Mouse (Mus musculus) lung, postnatal 0 days (tissue): ENCODE measurements around the gene Smg5. TPM values are rescaled to one million over a fixed set of nuclear protein-coding genes. Genes with fewer than 3 reads are reported as not detected.
"Not testable (repeated sequence)": the region's sequence is repeated elsewhere in the genome, so short reads cannot be mapped to it uniquely, and the experiment has no call there.

Experiments used
- ATAC-seq: fragments of 200-750 bp; cut with Nextera tagmentation; 2 replicates; pipeline ENCODE4 v1.8.0; 2017; ENCODE audit warnings: moderate library complexity
- DNase-seq: peaks from one replicate; pipeline ENCODE4 v3.0.0-alpha.2; 2016; ENCODE audit warnings: low spot score
- H3K27ac ChIP-seq: fragments of 300-500 bp; sonication (generic); 2 replicates; pipeline ENCODE4 v1.5.1; 2014; ENCODE audit warnings: antibody characterized with exemption, mild to moderate bottlenecking, low read length, mixed read lengths
- H3K27me3 ChIP-seq: fragments of 300-500 bp; sonication (generic); replicated peaks from 2 replicates; pipeline ENCODE4 v1.6.1; 2014; ENCODE audit warnings: low read length, mixed read lengths; ENCODE audit not compliant: insufficient read depth
- H3K36me3 ChIP-seq: fragments of 300-500 bp; sonication (generic); 2 replicates; pipeline ENCODE4 v1.6.1; 2014; ENCODE audit warnings: low read length, mixed read lengths; ENCODE audit not compliant: insufficient read depth
- H3K4me1 ChIP-seq: fragments of 300-500 bp; sonication (generic); 2 replicates; pipeline ENCODE4 v1.6.1; 2014; ENCODE audit warnings: antibody characterized with exemption, low read depth, low read length, mixed read lengths; ENCODE audit not compliant: insufficient read depth
- H3K4me2 ChIP-seq: fragments of 300-500 bp; sonication (generic); replicated peaks from 2 replicates; pipeline ENCODE4 v1.6.1; 2014; ENCODE audit warnings: low read depth, mild to moderate bottlenecking, low read length, moderate library complexity, mixed read lengths
- H3K4me3 ChIP-seq: fragments of 300-500 bp; sonication (generic); 2 replicates; pipeline ENCODE4 v1.5.1; 2014; ENCODE audit warnings: low read depth, low read length
- H3K9ac ChIP-seq: fragments of 300-500 bp; sonication (generic); replicated peaks from 2 replicates; pipeline ENCODE4 v1.6.1; 2014; ENCODE audit warnings: low read depth, mild to moderate bottlenecking
- H3K9me3 ChIP-seq: fragments of 300-500 bp; sonication (generic); 2 replicates; pipeline ENCODE4 v1.6.1; 2016; ENCODE audit warnings: low read length, mixed read lengths
- CTCF ChIP-seq: IDR thresholded peaks from 2 replicates; pipeline ENCODE4 v1.5.1; 2016; ENCODE audit warnings: antibody characterized with exemption, mild to moderate bottlenecking
- EP300 ChIP-seq: IDR thresholded peaks from 2 replicates; pipeline ENCODE4 v1.6.1; 2016; ENCODE audit warnings: antibody characterized with exemption, mild to moderate bottlenecking, control low read depth
- WGBS: fragments of 180-500 bp; shearing (Covaris S2); extraction: QIAGEN DNeasy Blood & Tissue Kit; methylation state at CpG from one replicate; pipeline ENCODE4 v1.1.7; 2014; 5-methylcytosine and 5-hydroxymethylcytosine counted together
- polyA plus RNA-seq: library from polyadenylated mRNA; unstranded; fragments of >200 nt; fragmentation: Nextera tagmentation; extraction: Ambion mirVana; gene quantifications from 2 replicates; pipeline ENCODE4 v1.2.1, GENCODE M21; 2015

Smg5 gene
- polyA plus RNA-seq, 1 experiment from 2014 or later = 19.8 TPM

DNA sequence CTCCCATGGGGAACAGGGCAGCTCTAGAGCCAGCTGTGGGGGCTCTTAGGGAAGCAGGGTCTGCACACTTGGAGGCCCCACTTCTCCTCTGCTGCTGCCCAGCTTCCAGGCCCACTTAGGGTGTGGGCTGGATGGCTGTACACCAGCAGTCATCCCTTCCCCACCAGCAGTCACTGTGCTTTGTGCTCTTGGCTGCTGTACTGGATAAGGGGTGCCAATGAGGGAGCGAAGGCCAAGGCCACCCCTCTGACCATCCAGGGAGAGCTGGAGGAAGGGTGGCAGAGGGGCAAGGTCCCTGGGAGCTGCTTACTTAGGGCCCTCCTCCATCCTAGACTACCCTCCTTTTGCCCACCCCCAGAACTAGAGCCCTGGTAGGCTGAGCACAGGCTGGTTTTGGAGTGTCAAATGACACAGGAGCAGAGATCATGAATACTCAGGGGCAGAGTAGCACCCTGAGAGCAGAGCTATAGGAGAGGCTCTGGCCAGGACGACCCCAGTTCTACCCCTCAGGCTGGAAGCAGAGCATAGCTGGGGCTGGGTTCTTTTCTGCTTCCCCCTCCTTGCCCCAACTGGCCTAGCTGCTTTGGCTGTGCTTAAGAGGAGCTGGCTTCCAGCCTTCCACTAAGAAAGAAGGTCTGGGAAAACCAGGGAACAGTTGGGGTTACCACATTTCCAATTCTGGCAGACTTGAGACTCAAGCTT, 25.7 kb downstream of the Smg5 start:
- H3K9ac ChIP-seq = no peak overlapping the region
- H3K4me1 ChIP-seq = peaks cover 5% of the 10 kb centered on the region; the same call in 1 of the 2 replicates
- TF ChIP-seq EP300 (no peak), CTCF (no peak)
- peaks cover 40% of the 10 kb centered on the region; the same call in 1 of the 2 replicates for H3K36me3 ChIP-seq
- no peak overlapping the region for H3K4me3 ChIP-seq
- ATAC-seq (no peak), DNase-seq (no peak)
- 78% methylated on average over 2 of the region's 2 CpGs for WGBS
- no peak overlapping the region for H3K4me2 ChIP-seq
- H3K9me3 ChIP-seq = no peaks in the 10 kb centered on the region
- no peak overlapping the region for H3K27ac ChIP-seq
- 0 out of 2 replicates have a peak, but pooled peaks cover 3% of the 10 kb centered on the region for H3K27me3 ChIP-seq

DNA sequence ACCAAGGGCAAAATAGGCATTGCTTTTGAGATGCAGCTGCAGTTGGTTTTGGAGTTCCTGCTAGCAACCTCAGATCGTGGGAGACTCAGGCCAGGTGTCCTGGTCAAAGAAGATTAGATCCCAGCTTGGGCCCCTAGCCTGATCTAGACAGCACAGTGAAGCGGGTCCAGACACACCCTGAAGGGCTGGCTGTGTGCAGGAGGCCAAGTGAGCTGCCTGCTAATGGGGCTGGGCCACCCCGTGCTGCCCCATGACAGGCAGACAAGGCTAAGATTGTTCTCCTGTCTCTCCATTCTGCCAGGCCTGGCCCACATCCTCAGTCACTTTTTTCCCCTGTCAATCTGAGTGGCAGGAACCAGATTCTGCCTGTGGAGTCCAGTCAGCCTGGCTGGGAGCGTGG, 27.6 kb downstream of the Smg5 start:
- Histone ChIP-seq H3K9me3 (no peaks in the 10 kb centered on the region), H3K27me3 (0 out of 2 replicates have a peak, but pooled peaks cover 3% of the 10 kb centered on the region), H3K4me3 (no peak overlapping the region), H3K4me2 (no peak overlapping the region), H3K27ac (no peak overlapping the region), H3K36me3 (peaks cover 29% of the 10 kb centered on the region; the same call in 1 of the 2 replicates), H3K9ac (no peak overlapping the region), H3K4me1 (peaks cover 5% of the 10 kb centered on the region; the same call in 1 of the 2 replicates)
- ATAC-seq (peak; percentile 32), DNase-seq (peak; percentile 21)
- TF ChIP-seq CTCF (no peak), EP300 (no peak)
- WGBS = 61% methylated on average over 4 of the region's 4 CpGs

DNA sequence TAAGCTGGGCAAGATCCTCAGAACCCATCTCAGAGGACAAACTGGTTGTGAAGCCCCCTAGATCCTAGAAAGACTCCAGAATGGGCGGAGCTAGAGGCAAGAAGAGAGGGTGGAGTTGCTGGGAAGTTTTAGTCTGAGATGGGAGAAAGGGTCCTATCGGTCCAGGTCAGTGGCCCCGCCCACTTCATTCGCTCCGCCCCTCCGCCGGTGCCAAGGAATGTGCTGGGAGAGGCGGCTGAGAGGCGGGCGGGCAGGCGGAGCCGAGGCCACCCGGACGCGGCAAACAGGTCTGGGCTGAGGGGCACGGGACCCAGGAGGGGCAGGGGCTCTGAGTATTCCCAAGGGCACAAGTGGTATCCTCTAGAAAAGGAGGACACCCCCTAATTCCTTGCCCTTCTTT, 28.3 kb downstream of the Smg5 start, which contains the start of gene Paqr6:
Paqr6 (plus strand) TSS at position 248 of the 400 bp plus-strand sequence.
- no peak within 1 kb of the TSS for H3K9ac ChIP-seq
- H3K27me3 ChIP-seq = 0 out of 2 replicates have a peak, but pooled peaks cover 3% of the 10 kb centered on the region
- H3K4me1 ChIP-seq = peaks cover 5% of the 10 kb centered on the region; the same call in 1 of the 2 replicates
- no peak within 1 kb of the TSS for H3K27ac ChIP-seq
- peak; percentile 74 for DNase-seq
- no peaks in the 10 kb centered on the region for H3K9me3 ChIP-seq
- H3K4me3 ChIP-seq = no peak within 1 kb of the TSS
- TF ChIP-seq CTCF = no peak
- no peak for TF ChIP-seq EP300
- peak; percentile 69 for ATAC-seq
- WGBS = 2% methylated on average over 16 of the region's 16 CpGs
- H3K36me3 ChIP-seq = peaks cover 24% of the 10 kb centered on the region; the same call in 1 of the 2 replicates
- H3K4me2 ChIP-seq = peak within 1 kb of the TSS; percentile 20; the same call in 1 of the 2 replicates

DNA sequence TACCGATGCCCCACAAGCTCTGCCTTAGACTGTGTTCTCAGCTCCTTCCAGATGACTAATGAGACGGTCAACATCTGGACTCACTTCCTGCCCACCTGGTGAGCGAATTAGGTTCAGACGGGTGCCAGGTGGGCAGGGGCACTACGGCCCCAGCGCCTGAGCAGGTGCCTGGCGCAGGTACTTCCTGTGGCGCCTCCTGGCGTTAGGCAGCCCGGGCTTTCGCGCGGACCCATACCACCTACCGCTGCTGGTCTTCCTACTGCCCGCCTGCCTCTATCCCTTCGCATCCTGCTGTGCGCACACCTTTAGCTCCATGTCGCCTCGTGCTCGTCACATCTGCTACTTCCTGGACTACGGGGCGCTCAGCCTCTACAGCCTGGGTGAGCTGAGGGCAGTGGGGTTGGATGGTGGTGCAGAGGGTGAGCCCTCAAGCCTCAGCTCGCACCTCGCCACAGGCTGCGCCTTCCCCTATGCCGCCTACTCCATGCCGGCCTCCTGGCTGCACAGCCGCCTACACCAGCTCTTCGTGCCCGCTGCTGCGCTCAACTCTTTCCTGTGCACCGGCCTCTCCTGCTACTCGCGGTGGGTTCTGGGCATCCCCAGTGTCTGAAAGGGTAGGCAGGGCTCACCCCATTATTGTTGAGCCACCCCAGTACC, 29.8 kb downstream of the Smg5 start:
- ATAC-seq = no peak
- no peak for TF ChIP-seq EP300
- TF ChIP-seq CTCF = no peak
- Histone ChIP-seq H3K4me1 (peaks cover 5% of the 10 kb centered on the region; the same call in 1 of the 2 replicates), H3K36me3 (peaks cover 9% of the 10 kb centered on the region; the same call in 1 of the 2 replicates), H3K9me3 (no peaks in the 10 kb centered on the region), H3K27ac (no peak overlapping the region), H3K9ac (no peak overlapping the region), H3K4me3 (no peak overlapping the region), H3K4me2 (no peak overlapping the region), H3K27me3 (0 out of 2 replicates have a peak, but pooled peaks cover 3% of the 10 kb centered on the region)
- 47% methylated on average over 34 of the region's 34 CpGs for WGBS
- no peak for DNase-seq

DNA sequence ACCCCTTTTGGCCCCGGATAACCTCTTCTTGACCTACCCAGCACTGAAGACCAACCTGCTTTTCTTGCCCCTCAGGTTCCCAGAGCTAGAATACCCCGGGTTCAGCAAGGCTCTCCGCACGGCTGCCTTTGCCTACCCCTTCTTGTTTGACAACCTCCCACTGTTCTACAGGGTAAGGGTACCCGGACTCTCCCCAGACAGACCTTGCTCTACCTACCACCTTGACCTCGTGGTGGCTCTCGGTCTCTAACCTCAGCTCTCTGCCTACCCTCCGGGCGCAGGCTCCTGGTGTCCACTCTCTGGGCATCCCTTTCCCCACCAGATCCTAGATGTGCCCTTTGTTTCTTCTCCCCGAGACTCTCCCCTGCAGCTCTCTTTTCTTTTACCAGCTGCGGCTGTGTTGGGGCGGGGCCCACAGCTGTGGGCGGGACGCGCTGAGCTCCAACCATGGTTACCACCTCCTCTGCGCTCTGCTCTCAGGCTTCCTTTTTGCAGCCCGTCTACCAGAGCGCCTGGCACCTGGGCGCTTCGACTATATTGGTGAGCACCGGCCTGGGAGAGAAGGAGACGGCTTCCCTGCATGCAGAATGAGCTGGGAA, 30.9 kb downstream of the Smg5 start:
- not testable (repeated sequence) for H3K27me3 ChIP-seq, H3K9me3 ChIP-seq, H3K4me1 ChIP-seq, H3K27ac ChIP-seq, H3K9ac ChIP-seq, H3K4me3 ChIP-seq, H3K4me2 ChIP-seq, H3K36me3 ChIP-seq, DNase-seq
- 5% methylated on average over 18 of the region's 22 CpGs for WGBS
- ATAC-seq = peak; percentile 75

DNA sequence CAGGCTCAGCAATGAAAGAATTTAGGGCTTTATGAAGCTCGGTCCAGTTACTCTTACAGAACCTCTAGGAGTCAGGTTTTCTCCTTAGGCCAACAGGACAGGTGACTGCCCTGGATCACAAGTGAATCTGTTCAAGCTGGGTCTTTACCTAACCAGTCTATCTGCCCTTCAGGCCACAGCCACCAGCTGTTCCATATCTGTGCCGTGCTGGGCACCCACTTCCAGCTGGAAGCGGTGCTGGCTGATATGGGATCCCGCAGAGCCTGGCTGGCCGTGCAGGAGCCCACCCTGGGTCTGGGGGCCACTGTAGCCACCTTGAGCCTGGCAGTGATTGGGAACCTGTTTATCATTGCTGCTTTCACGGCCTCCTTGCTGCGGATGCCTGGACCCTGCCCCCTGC, 31.5 kb downstream of the Smg5 start:
- ATAC-seq, H3K4me2 ChIP-seq, H3K4me1 ChIP-seq, H3K9me3 ChIP-seq, H3K36me3 ChIP-seq, DNase-seq, H3K27me3 ChIP-seq, H3K4me3 ChIP-seq, H3K9ac ChIP-seq, H3K27ac ChIP-seq: not testable (repeated sequence)
- 53% methylated on average over 3 of the region's 7 CpGs for whole genome bisulfite sequencing

DNA sequence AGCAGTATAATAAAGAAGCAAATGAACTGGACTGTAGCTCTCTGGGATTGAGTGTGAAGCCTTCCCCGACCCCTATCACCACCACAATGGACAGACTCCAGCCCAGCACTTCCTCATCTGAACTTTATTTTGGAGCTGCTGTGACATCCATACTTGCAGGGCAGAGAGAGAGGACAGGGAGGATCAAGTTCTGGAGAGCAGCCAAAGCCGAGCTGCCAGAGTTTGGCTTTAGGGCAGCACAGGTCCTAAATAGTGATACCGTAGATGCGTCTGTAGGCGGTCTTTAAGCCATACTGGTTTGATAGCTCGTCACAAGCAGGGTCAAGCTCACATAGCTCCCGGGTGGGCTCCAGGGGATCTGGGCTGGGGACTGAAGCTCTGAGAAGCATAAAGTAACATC, 32.5 kb downstream of the Smg5 start:
- not testable (repeated sequence) for DNase-seq, H3K4me2 ChIP-seq, ATAC-seq, H3K9me3 ChIP-seq, H3K4me3 ChIP-seq, H3K27ac ChIP-seq, H3K4me1 ChIP-seq, H3K36me3 ChIP-seq, H3K9ac ChIP-seq, H3K27me3 ChIP-seq
- WGBS = 83% methylated on average over 7 of the region's 7 CpGs

DNA sequence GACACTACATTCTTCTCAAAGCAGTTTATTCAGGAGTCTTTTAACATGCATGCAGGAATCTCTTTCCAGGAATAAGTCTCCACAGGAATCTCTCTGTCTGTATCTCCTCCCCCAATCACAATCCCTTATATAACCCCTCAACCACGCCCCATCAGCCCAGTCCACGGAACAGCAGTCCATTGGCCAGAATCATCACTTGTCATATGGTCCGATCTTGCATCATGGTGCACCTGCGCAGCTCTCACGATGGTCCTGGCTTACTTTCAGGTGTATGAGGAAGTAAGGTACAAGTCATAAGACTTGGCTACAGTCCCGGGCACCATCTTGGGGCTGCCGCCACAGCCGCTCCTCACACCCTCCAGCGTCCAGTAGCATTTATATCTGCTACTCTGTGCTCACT, 36.6 kb downstream of the Smg5 start, which contains the start of gene Bglap3:
Bglap3 (minus strand) TSS at position 101 of the 400 bp plus-strand sequence.
- H3K27ac ChIP-seq, H3K4me1 ChIP-seq, H3K4me2 ChIP-seq, ATAC-seq, H3K36me3 ChIP-seq, H3K9ac ChIP-seq, DNase-seq, H3K27me3 ChIP-seq, H3K9me3 ChIP-seq, H3K4me3 ChIP-seq: not testable (repeated sequence)
- WGBS = 91% methylated on average over 9 of the region's 9 CpGs
